Mouse (Mus musculus) midbrain, embryonic 13.5 days (tissue): ENCODE data around the gene Ltbp4. TPM values are rescaled to one million over a fixed set of nuclear protein-coding genes. Genes with fewer than 3 reads are reported as not detected.

Experiments used
- ATAC-seq: fragments of 200-750 bp; cut with Nextera tagmentation; 2 replicates; pipeline ENCODE4 v1.8.0; 2017; ENCODE audit warnings: mild to moderate bottlenecking, moderate TSS enrichment, moderate library complexity
- H3K27ac ChIP-seq: fragments of 300-500 bp; sonication (generic); 2 replicates; pipeline ENCODE4 v1.5.1; 2015; ENCODE audit warnings: inconsistent platforms, mild to moderate bottlenecking, moderate library complexity
- H3K27me3 ChIP-seq: fragments of 300-500 bp; sonication (generic); 2 replicates; pipeline ENCODE4 v1.6.1; 2015; ENCODE audit warnings: mild to moderate bottlenecking, inconsistent platforms
- H3K36me3 ChIP-seq: fragments of 300-500 bp; sonication (generic); 2 replicates; pipeline ENCODE4 v1.6.1; 2015; ENCODE audit warnings: mild to moderate bottlenecking, inconsistent platforms
- H3K4me1 ChIP-seq: fragments of 300-500 bp; sonication (generic); replicated peaks from 2 replicates; pipeline ENCODE4 v1.6.1; 2015; ENCODE audit warnings: inconsistent platforms
- H3K4me2 ChIP-seq: fragments of 300-500 bp; sonication (generic); replicated peaks from 2 replicates; pipeline ENCODE4 v1.6.1; 2015; ENCODE audit warnings: moderate library complexity, mild to moderate bottlenecking, inconsistent platforms
- H3K4me3 ChIP-seq: fragments of 300-500 bp; sonication (generic); replicated peaks from 2 replicates; pipeline ENCODE4 v1.5.1; 2015; ENCODE audit warnings: mild to moderate bottlenecking, inconsistent platforms
- H3K9ac ChIP-seq: fragments of 300-500 bp; sonication (generic); replicated peaks from 2 replicates; pipeline ENCODE4 v1.6.1; 2015; ENCODE audit warnings: mild to moderate bottlenecking, inconsistent platforms
- H3K9me3 ChIP-seq: fragments of 300-500 bp; sonication (generic); 2 replicates; pipeline ENCODE4 v1.6.1; 2016; ENCODE audit warnings: mild to moderate bottlenecking, inconsistent platforms
- WGBS: fragments of 180-500 bp; shearing (Covaris S2); methylation state at CpG from one replicate; pipeline ENCODE4 v1.1.7; 2015; 5-methylcytosine and 5-hydroxymethylcytosine counted together
- polyA plus RNA-seq: library from polyadenylated mRNA; unstranded; fragments of >200 nt; fragmentation: Nextera tagmentation; extraction: Ambion mirVana; gene quantifications from 2 replicates; pipeline ENCODE4 v1.2.1, GENCODE M21; 2015

Ltbp4 gene
- polyA plus RNA-seq, result 8.0 and 9.1 TPM in 2 replicates

GRCm38 (mm10) chr7:27337175-27337853 is at the start of gene Ltbp4:
TSS of gene Ltbp4 (minus strand) at chr7:27337692.
- H3K4me1 ChIP-seq, result peaks cover 52% of the 10 kb centered on the region
- 0 out of 2 replicates have a peak, but pooled peaks have one; percentile 6 for ATAC-seq
- peaks cover 58% of the 10 kb centered on the region for H3K27me3 ChIP-seq

GRCm38 (mm10) chr7:27384731-27385130 is 47.2 kb upstream of the Ltbp4 start:
- Histone ChIP-seq H3K4me2 (no peak overlapping the region), H3K9me3 (no peaks in the 10 kb centered on the region), H3K9ac (no peak overlapping the region), H3K4me1 (0 out of 2 replicates have a peak, but pooled peaks cover 3% of the 10 kb centered on the region), H3K4me3 (no peak overlapping the region), H3K27me3 (peaks cover 10% of the 10 kb centered on the region; the same call in 1 of the 2 replicates), H3K36me3 (no peaks in the 10 kb centered on the region), H3K27ac (no peak overlapping the region)
- ATAC-seq, result no peak
- 33% methylated on average over 4 of the region's 4 CpGs for WGBS

More at GRCm38 (mm10) chr7:27337175-27337853, at the start of gene Ltbp4:
- no peaks in the 10 kb centered on the region for H3K9me3 ChIP-seq
- no peak within 1 kb of the TSS for H3K27ac ChIP-seq
- peak within 1 kb of the TSS; percentile 32 for H3K4me3 ChIP-seq
- WGBS, result under 1% methylated on average over 36 of the region's 36 CpGs
- peak within 1 kb of the TSS; percentile 15 for H3K9ac ChIP-seq
- peak within 1 kb of the TSS; percentile 53 for H3K4me2 ChIP-seq
- H3K36me3 ChIP-seq, result peaks cover 12% of the 10 kb centered on the region

GRCm38 (mm10) chr7:27384134-27384533 is 46.6 kb upstream of the Ltbp4 start:
- H3K4me1 ChIP-seq, result 0 out of 2 replicates have a peak, but pooled peaks cover 3% of the 10 kb centered on the region
- H3K9ac ChIP-seq, result 0 out of 2 replicates have a peak overlapping the region, but pooled peaks have one; percentile 7
- H3K27ac ChIP-seq, result no peak overlapping the region
- H3K9me3 ChIP-seq, result no peaks in the 10 kb centered on the region
- H3K36me3 ChIP-seq, result no peaks in the 10 kb centered on the region
- H3K27me3 ChIP-seq, result peaks cover 15% of the 10 kb centered on the region
- ATAC-seq, result no peak
- 64% methylated on average over 5 of the region's 5 CpGs for WGBS
- no peak overlapping the region for H3K4me2 ChIP-seq
- no peak overlapping the region for H3K4me3 ChIP-seq

GRCm38 (mm10) chr7:27383233-27383632 is 45.7 kb upstream of the Ltbp4 start:
- Histone ChIP-seq H3K27me3 (peaks cover 21% of the 10 kb centered on the region), H3K4me2 (no peak overlapping the region), H3K4me3 (no peak overlapping the region), H3K9ac (no peak overlapping the region), H3K27ac (no peak overlapping the region), H3K9me3 (no peaks in the 10 kb centered on the region), H3K4me1 (0 out of 2 replicates have a peak, but pooled peaks cover 3% of the 10 kb centered on the region), H3K36me3 (no peaks in the 10 kb centered on the region)
- 84% methylated on average over 1 of the region's 1 CpGs for WGBS
- ATAC-seq, result no peak

GRCm38 (mm10) chr7:27381560-27381959 is 44.1 kb upstream of the Ltbp4 start:
- ATAC-seq, result no peak
- 61% methylated on average over 4 of the region's 4 CpGs for WGBS
- H3K9me3 ChIP-seq, result no peaks in the 10 kb centered on the region
- H3K9ac ChIP-seq, result no peak overlapping the region
- no peak overlapping the region for H3K4me2 ChIP-seq
- 0 out of 2 replicates have a peak, but pooled peaks cover 3% of the 10 kb centered on the region for H3K4me1 ChIP-seq
- H3K27me3 ChIP-seq, result peaks cover 35% of the 10 kb centered on the region
- no peaks in the 10 kb centered on the region for H3K36me3 ChIP-seq
- no peak overlapping the region for H3K4me3 ChIP-seq
- H3K27ac ChIP-seq, result no peak overlapping the region

- Histone ChIP-seq H3K4me2 (no peak overlapping the region), H3K4me1 (0 out of 2 replicates have a peak, but pooled peaks cover 3% of the 10 kb centered on the region), H3K9me3 (no peaks in the 10 kb centered on the region), H3K27ac (no peak overlapping the region), H3K27me3 (peaks cover 40% of the 10 kb centered on the region), H3K36me3 (no peaks in the 10 kb centered on the region), H3K9ac (no peak overlapping the region), H3K4me3 (no peak overlapping the region)
- no peak for ATAC-seq
- WGBS, result 59% methylated on average over 1 of the region's 1 CpGs
These were observed 43.5 kb upstream of the Ltbp4 start for GRCm38 (mm10) chr7:27381009-27381408.

GRCm38 (mm10) chr7:27379836-27380235 is 42.3 kb upstream of the Ltbp4 start:
- H3K36me3 ChIP-seq, result no peaks in the 10 kb centered on the region
- 0 out of 2 replicates have a peak, but pooled peaks cover 6% of the 10 kb centered on the region for H3K4me1 ChIP-seq
- no peak for ATAC-seq
- no peak overlapping the region for H3K9ac ChIP-seq
- no peaks in the 10 kb centered on the region for H3K9me3 ChIP-seq
- no peak overlapping the region for H3K27ac ChIP-seq
- H3K4me3 ChIP-seq, result no peak overlapping the region
- peaks cover 51% of the 10 kb centered on the region for H3K27me3 ChIP-seq
- H3K4me2 ChIP-seq, result no peak overlapping the region
- 79% methylated on average over 6 of the region's 6 CpGs for WGBS

- H3K36me3 ChIP-seq, result no peaks in the 10 kb centered on the region
- H3K27ac ChIP-seq, result no peak overlapping the region
- WGBS, result 21% methylated on average over 4 of the region's 4 CpGs
- peaks cover 64% of the 10 kb centered on the region for H3K27me3 ChIP-seq
- 0 out of 2 replicates have a peak, but pooled peaks cover 3% of the 10 kb centered on the region for H3K4me1 ChIP-seq
- no peak overlapping the region for H3K4me2 ChIP-seq
- no peak overlapping the region for H3K9ac ChIP-seq
- H3K9me3 ChIP-seq, result no peaks in the 10 kb centered on the region
- H3K4me3 ChIP-seq, result no peak overlapping the region
- ATAC-seq, result no peak
These were observed 40.9 kb upstream of the Ltbp4 start for GRCm38 (mm10) chr7:27378431-27378830.

GRCm38 (mm10) chr7:27375274-27375673 is 37.8 kb upstream of the Ltbp4 start:
- Histone ChIP-seq H3K27ac (no peak overlapping the region), H3K27me3 (peaks cover 86% of the 10 kb centered on the region), H3K9ac (no peak overlapping the region), H3K4me1 (peaks cover 8% of the 10 kb centered on the region), H3K36me3 (no peaks in the 10 kb centered on the region), H3K4me3 (no peak overlapping the region), H3K4me2 (peak overlapping the region; percentile 25), H3K9me3 (0 out of 2 replicates have a peak, but pooled peaks cover 2% of the 10 kb centered on the region)
- ATAC-seq, result no peak
- 2% methylated on average over 22 of the region's 22 CpGs for WGBS

GRCm38 (mm10) chr7:27371715-27372462 is 34.4 kb upstream of the Ltbp4 start:
- 0 out of 2 replicates have a peak, but pooled peaks cover 5% of the 10 kb centered on the region for H3K36me3 ChIP-seq
- H3K9ac ChIP-seq, result no peak overlapping the region
- WGBS, result 5% methylated on average over 44 of the region's 44 CpGs
- H3K9me3 ChIP-seq, result peaks cover 8% of the 10 kb centered on the region
- peak overlapping the region; percentile 36 for H3K4me2 ChIP-seq
- peaks cover 14% of the 10 kb centered on the region for H3K4me1 ChIP-seq
- H3K4me3 ChIP-seq, result peak overlapping the region; percentile 8; the same call in 1 of the 2 replicates
- H3K27ac ChIP-seq, result no peak overlapping the region
- ATAC-seq, result no peak
- peaks cover 98% of the 10 kb centered on the region for H3K27me3 ChIP-seq

- no peak overlapping the region for H3K27ac ChIP-seq
- 85% methylated on average over 19 of the region's 19 CpGs for WGBS
- H3K4me1 ChIP-seq, result peaks cover 11% of the 10 kb centered on the region
- no peak overlapping the region for H3K9ac ChIP-seq
- no peak overlapping the region for H3K4me2 ChIP-seq
- no peak overlapping the region for H3K4me3 ChIP-seq
- H3K9me3 ChIP-seq, result peaks cover 8% of the 10 kb centered on the region
- H3K36me3 ChIP-seq, result 0 out of 2 replicates have a peak, but pooled peaks cover 5% of the 10 kb centered on the region
- H3K27me3 ChIP-seq, result peaks cover 100% of the 10 kb centered on the region
- ATAC-seq, result no peak
These were observed 31.6 kb upstream of the Ltbp4 start for GRCm38 (mm10) chr7:27369111-27369510.

GRCm38 (mm10) chr7:27367976-27368375 is 30.5 kb upstream of the Ltbp4 start:
- peaks cover 8% of the 10 kb centered on the region for H3K9me3 ChIP-seq
- 0 out of 2 replicates have a peak, but pooled peaks cover 5% of the 10 kb centered on the region for H3K36me3 ChIP-seq
- peaks cover 11% of the 10 kb centered on the region for H3K4me1 ChIP-seq
- peak overlapping the region; percentile 23; the same call in 1 of the 2 replicates for H3K4me2 ChIP-seq
- no peak overlapping the region for H3K27ac ChIP-seq
- peak overlapping the region; percentile 8; the same call in 1 of the 2 replicates for H3K4me3 ChIP-seq
- 0 out of 2 replicates have a peak overlapping the region, but pooled peaks have one; percentile 23 for H3K9ac ChIP-seq
- 13% methylated on average over 11 of the region's 11 CpGs for WGBS
- H3K27me3 ChIP-seq, result peaks cover 100% of the 10 kb centered on the region
- ATAC-seq, result no peak
